Mouse (Mus musculus) spleen, postnatal 4 days (tissue): ENCODE data around the gene Ptrh1.

ENCODE experiments used
- DNase-seq, 2 experiments: peaks; one replicate each; pipeline ENCODE4 v3.0.0; 2022; ENCODE audit warnings: low spot score in 2 of 2

Gene Ptrh1

GRCm38 (mm10) chr2:32798251-32798962, 22.8 kb downstream of the Ptrh1 start:
- no peak for DNase-seq

DNA sequence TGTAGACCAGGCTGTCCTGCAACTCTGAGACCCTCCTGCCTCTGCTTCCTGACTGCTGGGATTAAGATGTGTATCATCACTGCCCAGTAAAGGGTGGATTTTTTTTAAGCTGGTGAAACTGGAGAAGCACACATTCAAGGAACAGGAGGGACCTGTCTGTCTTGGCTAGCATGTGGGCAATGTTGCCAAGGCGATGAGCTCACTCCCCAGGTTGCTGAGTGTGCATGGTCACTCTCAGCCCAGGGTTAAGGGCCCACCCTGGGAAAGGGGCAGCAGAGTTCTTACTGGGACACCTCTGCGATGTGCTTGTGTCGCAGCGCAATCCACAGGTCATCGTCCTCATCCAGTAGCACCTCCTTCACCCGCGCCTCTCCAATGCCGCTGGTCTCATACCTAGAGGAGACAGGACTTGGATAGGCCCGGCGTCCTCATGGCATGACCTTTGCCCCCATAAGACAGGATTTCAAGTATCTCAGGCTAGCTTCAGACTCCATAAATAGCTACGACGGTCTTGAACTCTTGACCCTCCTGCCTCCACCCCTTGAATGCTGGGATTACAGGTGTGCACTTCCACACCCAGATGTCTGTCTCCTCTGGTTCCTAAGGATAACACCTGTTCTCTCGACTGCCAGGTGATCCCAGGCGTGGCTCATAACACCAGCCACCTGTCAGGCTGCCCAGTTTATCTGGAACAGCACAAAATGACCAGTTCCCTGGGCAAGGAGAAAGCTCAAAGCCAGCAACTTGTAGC, 33.4 kb downstream of the Ptrh1 start:
- no peak for DNase-seq

DNA sequence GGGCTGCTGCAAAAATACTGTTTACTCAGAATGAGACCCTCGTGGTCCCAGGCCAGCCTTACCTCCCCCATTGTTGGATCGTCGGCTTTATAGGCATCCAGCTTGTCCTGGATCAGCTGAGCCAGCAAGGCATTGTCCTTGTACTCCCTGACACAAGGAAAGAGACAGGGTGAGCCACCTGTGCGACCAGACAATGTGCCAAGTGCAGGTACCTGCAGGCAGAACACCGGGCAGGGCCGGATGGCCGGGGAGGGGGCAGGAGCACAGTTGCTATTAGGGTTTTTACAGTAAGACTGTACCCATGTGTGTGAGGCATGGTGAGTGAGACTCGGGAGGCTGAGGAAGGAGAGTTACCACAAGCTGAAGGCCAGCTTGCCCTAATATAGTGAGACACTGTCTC, 36.4 kb downstream of the Ptrh1 start:
- DNase-seq: no peak

DNA sequence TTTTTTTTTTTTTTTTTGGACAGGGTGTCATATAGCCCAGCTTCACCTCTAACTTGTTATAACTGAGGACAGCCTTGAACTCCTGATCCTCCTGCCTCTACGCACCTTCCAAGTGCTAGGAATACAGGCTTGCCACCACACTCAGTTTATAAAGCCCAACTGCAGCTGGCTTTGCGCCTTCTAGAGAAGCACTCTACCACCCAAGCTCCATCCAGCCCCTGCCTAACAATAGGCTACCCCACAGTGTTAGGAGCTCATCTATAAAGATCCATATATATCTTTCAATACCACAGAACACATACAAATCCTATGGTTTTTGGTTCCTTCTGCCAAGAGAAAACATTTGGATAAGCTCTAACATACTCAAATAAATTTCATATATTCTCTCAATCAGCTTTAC, 40.9 kb downstream of the Ptrh1 start:
- no peak for DNase-seq

DNA sequence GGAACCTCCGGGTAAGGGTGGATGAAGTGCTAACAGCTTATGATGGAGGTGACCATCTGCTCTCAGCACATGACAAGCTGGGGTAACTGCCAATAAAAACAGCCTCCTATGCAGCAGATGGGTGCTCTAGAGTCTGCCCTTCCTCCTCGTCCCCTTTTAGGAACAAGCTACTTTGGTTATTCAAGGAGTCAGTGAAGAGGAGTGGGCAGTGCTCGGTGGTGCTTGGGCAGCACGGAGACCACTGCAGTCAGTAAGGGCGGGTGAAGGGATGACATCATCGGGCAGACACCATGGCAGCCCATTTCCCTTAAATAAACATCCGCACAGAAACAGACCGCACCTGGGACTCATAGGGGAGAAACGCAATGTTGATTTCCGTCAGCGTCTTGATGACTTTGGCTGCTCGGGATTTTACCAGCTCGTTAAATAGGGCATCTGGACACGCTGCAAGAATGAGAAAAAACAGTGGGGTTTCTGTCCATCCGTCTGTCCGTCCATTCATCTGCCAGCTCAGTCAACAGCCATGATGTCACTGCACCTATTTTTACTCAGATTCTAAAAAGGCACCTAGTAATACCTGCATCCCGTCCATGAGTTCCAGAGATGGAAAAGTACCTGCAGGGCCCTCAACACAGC, 41.5 kb downstream of the Ptrh1 start:
- no peak for DNase-seq

DNA sequence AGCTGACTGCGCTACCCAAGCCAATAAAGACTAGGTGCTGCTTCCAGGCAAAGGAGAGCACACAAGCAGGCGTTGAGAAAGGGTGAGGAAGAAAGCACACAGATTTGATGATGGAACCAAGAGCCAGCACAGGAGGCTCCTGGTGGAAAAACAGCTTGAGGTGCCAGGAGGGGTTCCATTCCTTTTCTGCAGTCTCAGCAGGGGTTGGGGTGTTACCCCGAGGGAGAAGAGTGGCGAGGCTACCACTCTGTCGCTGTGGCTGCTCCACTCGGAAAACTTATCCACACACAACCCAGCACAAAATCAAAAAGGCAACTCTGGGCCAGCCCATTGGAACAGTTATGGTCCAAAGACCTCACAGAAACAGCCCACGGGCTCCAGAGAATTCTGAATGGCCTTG, 42.0 kb downstream of the Ptrh1 start:
- DNase-seq: no peak

- no peak for DNase-seq
Measured at GRCm38 (mm10) chr2:32818208-32818607, 42.6 kb downstream of the Ptrh1 start.

GRCm38 (mm10) chr2:32821041-32821802, 45.6 kb downstream of the Ptrh1 start:
- peak; percentile 45 to 75 for DNase-seq

GRCm38 (mm10) chr2:32822643-32823042, 47.1 kb downstream of the Ptrh1 start:
- DNase-seq: no peak

GRCm38 (mm10) chr2:32823153-32823552, 47.6 kb downstream of the Ptrh1 start:
- no peak for DNase-seq

DNA sequence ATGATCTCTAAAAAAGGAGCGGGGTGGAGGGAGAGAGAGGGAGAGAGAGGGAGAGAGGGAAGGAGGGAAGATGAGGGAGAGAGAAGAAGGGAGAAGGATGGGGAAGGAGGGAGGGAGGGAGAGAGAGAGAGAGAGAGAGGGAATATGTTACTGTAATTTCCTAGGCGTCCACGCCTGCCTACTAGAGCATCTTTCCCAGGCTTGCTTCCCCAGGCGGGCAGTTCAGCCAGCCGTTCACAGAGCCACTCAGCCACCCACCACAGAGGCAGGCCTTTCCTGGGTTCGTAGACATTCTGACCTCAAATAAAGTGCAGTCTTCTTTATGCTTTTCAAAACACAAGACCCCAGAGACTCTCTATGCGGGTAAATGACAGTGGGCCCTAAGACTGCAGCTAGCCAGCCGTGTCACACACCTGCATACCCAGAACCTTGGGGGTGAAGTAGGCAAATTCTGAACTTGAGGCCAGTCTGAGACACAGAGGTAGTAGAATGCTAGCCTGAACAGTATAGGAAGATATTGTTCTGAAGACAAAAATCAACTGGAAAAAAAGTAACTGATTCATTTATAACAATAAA, 48.1 kb downstream of the Ptrh1 start:
- no peak for DNase-seq

GRCm38 (mm10) chr2:32824181-32824580, 48.6 kb downstream of the Ptrh1 start:
- no peak for DNase-seq

- DNase-seq: no peak
Measured at GRCm38 (mm10) chr2:32824778-32825177, 49.2 kb downstream of the Ptrh1 start.

GRCm38 (mm10) chr2:32825796-32826195, 50.2 kb downstream of the Ptrh1 start:
- DNase-seq: no peak
